15 mouse cellular contexts compared by ENCODE assay signal in genomic region chr1:160408302-160408897, GRCm38 (mm10).
DNase-seq lines count a peak whose midpoint lies in the region; ATAC-seq lines count a peak whose summit lies in the region.
"Had no signal": no experiment of that assay in that cellular context is flagged by ENCODE, and none has a peak within 500 bp of the region (broad histone marks: within the 10 kb centered on the region; RNA-seq: fewer than 3 reads in every experiment).

No protein-coding gene starts in this region.

- H3K27me3 ChIP-seq in kidney, embryonic 16.5 days (ENCODE audit: insufficient read depth, low read length) = no peaks in the 10 kb centered on the region
- H3K27me3 ChIP-seq: heart, embryonic 13.5 days; hindbrain, embryonic 13.5 days; midbrain, embryonic 12.5 days had no signal

- peak; percentile 35; the same call in 1 of the 2 replicates for ATAC-seq in kidney, embryonic 16.5 days (ENCODE audit: low FRiP score, low TSS enrichment)

- no peak overlapping the region for H3K4me3 ChIP-seq in kidney, embryonic 16.5 days (ENCODE audit: low read length)
- H3K4me3 ChIP-seq: heart, embryonic 13.5 days; hindbrain, embryonic 13.5 days; midbrain, embryonic 12.5 days had no signal

- no peaks in the 10 kb centered on the region for H3K9me3 ChIP-seq in kidney, embryonic 16.5 days (ENCODE audit: low read length)
- H3K9me3 ChIP-seq: heart, embryonic 13.5 days; hindbrain, embryonic 13.5 days; midbrain, embryonic 12.5 days had no signal

- H3K4me2 ChIP-seq in kidney, embryonic 16.5 days (replicated peaks; ENCODE audit: low read depth, low read length) = no peak overlapping the region
- H3K4me2 ChIP-seq: heart, embryonic 13.5 days; hindbrain, embryonic 13.5 days; midbrain, embryonic 12.5 days had no signal

- 40% methylated on average over 4 of the region's 4 CpGs for WGBS in kidney, embryonic 16.5 days

- DNase-seq in kidney, postnatal 10 days = no peak
- DNase-seq in 3T3-L1 (ENCODE audit: low read depth, low spot score) = peak; percentile 73
- peak; percentile 48 for DNase-seq in NIH3T3 (ENCODE audit: low read depth)
- DNase-seq in hindlimb bud, embryonic 11.5 days (ENCODE audit: extremely low spot score, low read depth, low spot score) = peak; percentile 56
- no peak for DNase-seq in cerebellum, adult 9-10 months
- no peak for DNase-seq in layer of hippocampus, postnatal 25 days (ENCODE audit: extremely low spot score in 1 of 2, low spot score in 1 of 2)
- DNase-seq in spleen, postnatal 36 days (ENCODE audit: low spot score in 2 of 2) = no peak
- DNase-seq: cerebellum, adult 9-11 months; kidney, postnatal 36 days; spleen, adult 18-20 months; thymus, adult 18-20 months had no signal

- H3K36me3 ChIP-seq in kidney, embryonic 16.5 days (ENCODE audit: insufficient read depth, low read length) = no peaks in the 10 kb centered on the region
- H3K36me3 ChIP-seq: heart, embryonic 13.5 days; hindbrain, embryonic 13.5 days; midbrain, embryonic 12.5 days had no signal

- H3K27ac ChIP-seq in kidney, embryonic 16.5 days (ENCODE audit: low read length) = no peak overlapping the region
- H3K27ac ChIP-seq: heart, embryonic 13.5 days; hindbrain, embryonic 13.5 days; midbrain, embryonic 12.5 days had no signal

- 0 out of 2 replicates have a peak, but pooled peaks cover 3% of the 10 kb centered on the region for H3K4me1 ChIP-seq in kidney, embryonic 16.5 days (ENCODE audit: insufficient read depth, low read length)
- H3K4me1 ChIP-seq: hindbrain, embryonic 13.5 days; midbrain, embryonic 12.5 days had no signal

- no peak overlapping the region for H3K9ac ChIP-seq in kidney, embryonic 16.5 days (replicated peaks; ENCODE audit: low read length)
- H3K9ac ChIP-seq: heart, embryonic 13.5 days; hindbrain, embryonic 13.5 days; midbrain, embryonic 12.5 days had no signal

Comparison
In these comparisons a context has a peak if more than half of its experiments do, and no peak if none do; other contexts are left out.
1. DNase-seq: peak in 3T3-L1 (single experiment), NIH3T3 (single experiment) and hindlimb bud, embryonic 11.5 days (single experiment); none in kidney, postnatal 10 days (single experiment), cerebellum, adult 9-10 months (single experiment), layer of hippocampus, postnatal 25 days (0 of 2) and spleen, postnatal 36 days (0 of 2).